Mouse (Mus musculus): ENCODE data around the gene Abca1. TPM values are rescaled to one million over a fixed set of nuclear protein-coding genes. Genes with fewer than 3 reads are reported as not detected.

The Abca1 gene
- polyA plus RNA-seq, 1 experiment from 2014 or later = 6.1 TPM

DNA sequence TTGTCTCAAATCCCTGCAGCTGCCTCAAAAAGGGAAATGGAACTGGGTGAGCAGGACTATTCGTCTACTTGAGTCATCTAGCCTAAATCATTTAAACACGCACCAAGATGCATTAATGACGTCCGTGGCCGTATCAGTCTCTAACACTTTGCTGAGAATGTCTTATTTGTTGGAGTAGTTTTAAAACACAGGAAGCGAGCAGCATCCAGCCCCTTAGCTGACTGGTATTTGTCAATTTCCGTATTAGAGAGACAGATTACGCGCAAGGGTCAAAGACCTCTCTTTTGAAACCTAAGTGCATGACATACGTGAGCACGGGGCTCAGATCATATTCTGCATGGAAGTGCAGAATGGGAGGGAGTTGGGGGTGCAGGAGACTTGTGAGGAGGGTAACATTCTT is 4.2 kb downstream of the Abca1 start:
- H3K4me2 ChIP-seq (ENCODE audit: low read depth, low read length) = no peak overlapping the region
- no peaks in the 10 kb centered on the region for H3K36me3 ChIP-seq (ENCODE audit: control insufficient read depth, insufficient read depth, low read length)
- no peak for ATAC-seq (ENCODE audit: insufficient read depth, low FRiP score)
- H3K4me1 ChIP-seq (ENCODE audit: control insufficient read depth, insufficient read depth, low read length) = peaks cover 9% of the 10 kb centered on the region; the same call in 1 of the 2 replicates
- no peaks in the 10 kb centered on the region for H3K27me3 ChIP-seq (ENCODE audit: control insufficient read depth, insufficient read depth, low read length)
- no peak overlapping the region for H3K27ac ChIP-seq (ENCODE audit: low read length)
- 59% methylated on average over 11 of the region's 11 CpGs for WGBS
- no peak overlapping the region for H3K9ac ChIP-seq (ENCODE audit: low read length)
- no peak overlapping the region for H3K4me3 ChIP-seq (replicated peaks; ENCODE audit: low read length)
- no peaks in the 10 kb centered on the region for H3K9me3 ChIP-seq (replicated peaks; ENCODE audit: control insufficient read depth, low read length)

DNA sequence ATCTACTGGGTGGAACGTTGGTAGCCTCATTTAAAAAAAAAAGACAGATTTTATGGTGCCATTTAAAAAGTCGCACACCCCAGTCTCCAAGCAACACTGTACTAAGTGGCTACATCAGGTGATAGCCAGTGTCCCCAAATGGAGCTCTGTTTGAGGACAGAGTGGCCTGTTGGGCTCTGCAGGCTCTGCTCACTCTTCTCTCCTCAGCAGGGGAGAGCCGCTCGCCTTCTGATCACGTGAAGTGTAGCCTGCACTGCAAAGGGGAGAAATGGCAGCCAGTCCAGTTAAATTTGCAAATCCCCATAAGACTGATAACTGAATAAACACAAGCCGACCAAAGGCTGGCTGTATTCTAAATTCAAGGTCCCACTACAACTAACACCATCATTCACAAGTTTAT is 6.0 kb downstream of the Abca1 start:
- Histone ChIP-seq H3K27me3 (ENCODE audit: control insufficient read depth, insufficient read depth, low read length) (no peaks in the 10 kb centered on the region), H3K4me3 (replicated peaks; ENCODE audit: low read length) (no peak overlapping the region), H3K9ac (ENCODE audit: low read length) (no peak overlapping the region), H3K36me3 (ENCODE audit: control insufficient read depth, insufficient read depth, low read length) (no peaks in the 10 kb centered on the region), H3K4me1 (ENCODE audit: control insufficient read depth, insufficient read depth, low read length) (peaks cover 8% of the 10 kb centered on the region; the same call in 1 of the 2 replicates), H3K9me3 (replicated peaks; ENCODE audit: control insufficient read depth, low read length) (no peaks in the 10 kb centered on the region), H3K4me2 (ENCODE audit: low read depth, low read length) (no peak overlapping the region), H3K27ac (ENCODE audit: low read length) (no peak overlapping the region)
- no peak for ATAC-seq (ENCODE audit: insufficient read depth, low FRiP score)
- WGBS = 49% methylated on average over 6 of the region's 6 CpGs

DNA sequence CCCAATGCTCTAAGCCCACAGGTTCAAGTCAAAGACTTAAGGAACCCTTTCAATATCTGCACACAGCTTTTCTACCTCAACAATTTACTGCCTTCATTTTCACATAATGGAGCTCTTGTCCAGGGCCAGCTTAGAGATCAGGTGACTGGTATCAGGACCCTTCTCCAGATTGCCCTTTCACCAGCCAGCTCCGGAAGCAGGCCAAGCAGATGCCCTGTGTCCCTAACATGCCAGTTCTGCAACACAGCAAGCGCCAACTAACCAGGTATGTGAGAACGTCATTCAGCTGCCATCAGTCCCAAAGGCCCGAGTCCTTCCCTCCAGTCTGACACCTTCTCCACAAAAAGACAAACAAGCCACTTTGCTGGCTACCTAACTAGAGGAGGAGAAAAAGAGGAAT is 6.6 kb downstream of the Abca1 start:
- H3K4me3 ChIP-seq (replicated peaks; ENCODE audit: low read length) = no peak overlapping the region
- no peak overlapping the region for H3K4me2 ChIP-seq (ENCODE audit: low read depth, low read length)
- no peaks in the 10 kb centered on the region for H3K36me3 ChIP-seq (ENCODE audit: control insufficient read depth, insufficient read depth, low read length)
- H3K9me3 ChIP-seq (replicated peaks; ENCODE audit: control insufficient read depth, low read length) = no peaks in the 10 kb centered on the region
- no peak overlapping the region for H3K9ac ChIP-seq (ENCODE audit: low read length)
- no peaks in the 10 kb centered on the region for H3K27me3 ChIP-seq (ENCODE audit: control insufficient read depth, insufficient read depth, low read length)
- H3K27ac ChIP-seq (ENCODE audit: low read length) = no peak overlapping the region
- WGBS = 74% methylated on average over 4 of the region's 4 CpGs
- ATAC-seq (ENCODE audit: insufficient read depth, low FRiP score) = no peak
- 0 out of 2 replicates have a peak, but pooled peaks cover 6% of the 10 kb centered on the region for H3K4me1 ChIP-seq (ENCODE audit: control insufficient read depth, insufficient read depth, low read length)

GRCm38 (mm10) chr4:53152655-53153054 is 7.0 kb downstream of the Abca1 start:
- Histone ChIP-seq H3K36me3 (ENCODE audit: control insufficient read depth, insufficient read depth, low read length) (no peaks in the 10 kb centered on the region), H3K9ac (ENCODE audit: low read length) (no peak overlapping the region), H3K27me3 (ENCODE audit: control insufficient read depth, insufficient read depth, low read length) (no peaks in the 10 kb centered on the region), H3K27ac (ENCODE audit: low read length) (no peak overlapping the region), H3K9me3 (replicated peaks; ENCODE audit: control insufficient read depth, low read length) (no peaks in the 10 kb centered on the region), H3K4me2 (ENCODE audit: low read depth, low read length) (no peak overlapping the region), H3K4me3 (replicated peaks; ENCODE audit: low read length) (no peak overlapping the region), H3K4me1 (ENCODE audit: control insufficient read depth, insufficient read depth, low read length) (peaks cover 7% of the 10 kb centered on the region; the same call in 1 of the 2 replicates)
- WGBS = 52% methylated on average over 4 of the region's 5 CpGs
- no peak for ATAC-seq (ENCODE audit: insufficient read depth, low FRiP score)

DNA sequence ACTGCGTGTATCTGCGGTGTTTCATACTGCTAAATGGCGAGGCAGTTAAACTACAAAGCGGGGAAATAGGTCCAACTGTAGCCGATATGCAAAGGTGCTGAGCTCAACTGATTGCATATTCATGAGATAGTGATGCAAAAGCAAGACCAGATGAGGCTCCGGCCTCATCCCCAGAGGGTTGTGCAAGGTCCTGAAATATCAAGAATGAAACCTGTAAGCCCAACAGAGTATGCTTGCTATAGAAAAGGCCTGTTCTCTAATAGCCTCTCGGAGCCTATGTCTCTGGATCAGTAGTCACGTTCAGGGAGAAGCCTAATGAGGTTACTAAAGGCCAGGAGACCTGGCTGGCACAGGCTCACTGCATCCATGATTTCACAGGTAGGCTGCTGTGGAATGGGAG is 9.2 kb downstream of the Abca1 start:
- no peaks in the 10 kb centered on the region for H3K36me3 ChIP-seq (ENCODE audit: control insufficient read depth, insufficient read depth, low read length)
- no peaks in the 10 kb centered on the region for H3K27me3 ChIP-seq (ENCODE audit: control insufficient read depth, insufficient read depth, low read length)
- H3K4me3 ChIP-seq (replicated peaks; ENCODE audit: low read length) = no peak overlapping the region
- no peak overlapping the region for H3K27ac ChIP-seq (ENCODE audit: low read length)
- peaks cover 14% of the 10 kb centered on the region; the same call in 1 of the 2 replicates for H3K4me1 ChIP-seq (ENCODE audit: control insufficient read depth, insufficient read depth, low read length)
- no peak overlapping the region for H3K4me2 ChIP-seq (ENCODE audit: low read depth, low read length)
- H3K9ac ChIP-seq (ENCODE audit: low read length) = no peak overlapping the region
- H3K9me3 ChIP-seq (replicated peaks; ENCODE audit: control insufficient read depth, low read length) = no peaks in the 10 kb centered on the region
- WGBS = 87% methylated on average over 8 of the region's 8 CpGs
- no peak for ATAC-seq (ENCODE audit: insufficient read depth, low FRiP score)

- no peak overlapping the region for H3K9ac ChIP-seq (ENCODE audit: low read length)
- H3K4me3 ChIP-seq (replicated peaks; ENCODE audit: low read length) = no peak overlapping the region
- H3K4me1 ChIP-seq (ENCODE audit: control insufficient read depth, insufficient read depth, low read length) = peaks cover 14% of the 10 kb centered on the region; the same call in 1 of the 2 replicates
- H3K27me3 ChIP-seq (ENCODE audit: control insufficient read depth, insufficient read depth, low read length) = no peaks in the 10 kb centered on the region
- H3K4me2 ChIP-seq (ENCODE audit: low read depth, low read length) = no peak overlapping the region
- ATAC-seq (ENCODE audit: insufficient read depth, low FRiP score) = no peak
- no peaks in the 10 kb centered on the region for H3K9me3 ChIP-seq (replicated peaks; ENCODE audit: control insufficient read depth, low read length)
- H3K36me3 ChIP-seq (ENCODE audit: control insufficient read depth, insufficient read depth, low read length) = no peaks in the 10 kb centered on the region
- no peak overlapping the region for H3K27ac ChIP-seq (ENCODE audit: low read length)
- 94% methylated on average over 4 of the region's 5 CpGs for WGBS
Measured at GRCm38 (mm10) chr4:53149644-53150043, 10.1 kb downstream of the Abca1 start.

DNA sequence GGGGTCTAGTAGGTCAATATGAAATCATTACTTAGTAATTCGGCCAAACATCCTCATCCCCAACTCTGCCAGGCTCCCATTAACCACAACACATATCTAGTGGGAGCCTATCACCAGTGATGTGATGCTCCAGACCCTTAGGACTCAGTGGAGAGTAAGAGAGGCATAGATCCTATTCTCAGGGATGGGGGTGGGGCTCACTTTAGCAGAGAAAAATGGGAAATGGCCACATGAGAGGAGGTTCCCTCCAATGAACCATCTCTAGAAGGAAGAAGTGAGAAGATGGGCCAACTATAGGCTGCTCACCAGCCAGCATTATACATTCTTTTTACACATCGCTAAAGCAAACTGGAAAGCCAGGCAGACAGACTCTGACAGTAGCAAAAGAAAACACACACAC is 10.9 kb downstream of the Abca1 start:
- Histone ChIP-seq H3K4me1 (ENCODE audit: control insufficient read depth, insufficient read depth, low read length) (peaks cover 14% of the 10 kb centered on the region; the same call in 1 of the 2 replicates), H3K27me3 (ENCODE audit: control insufficient read depth, insufficient read depth, low read length) (no peaks in the 10 kb centered on the region), H3K4me2 (ENCODE audit: low read depth, low read length) (no peak overlapping the region), H3K27ac (ENCODE audit: low read length) (no peak overlapping the region), H3K9me3 (replicated peaks; ENCODE audit: control insufficient read depth, low read length) (no peaks in the 10 kb centered on the region), H3K4me3 (replicated peaks; ENCODE audit: low read length) (no peak overlapping the region), H3K36me3 (ENCODE audit: control insufficient read depth, insufficient read depth, low read length) (no peaks in the 10 kb centered on the region), H3K9ac (ENCODE audit: low read length) (no peak overlapping the region)
- WGBS = 86% methylated on average over 2 of the region's 2 CpGs
- ATAC-seq (ENCODE audit: insufficient read depth, low FRiP score) = no peak

DNA sequence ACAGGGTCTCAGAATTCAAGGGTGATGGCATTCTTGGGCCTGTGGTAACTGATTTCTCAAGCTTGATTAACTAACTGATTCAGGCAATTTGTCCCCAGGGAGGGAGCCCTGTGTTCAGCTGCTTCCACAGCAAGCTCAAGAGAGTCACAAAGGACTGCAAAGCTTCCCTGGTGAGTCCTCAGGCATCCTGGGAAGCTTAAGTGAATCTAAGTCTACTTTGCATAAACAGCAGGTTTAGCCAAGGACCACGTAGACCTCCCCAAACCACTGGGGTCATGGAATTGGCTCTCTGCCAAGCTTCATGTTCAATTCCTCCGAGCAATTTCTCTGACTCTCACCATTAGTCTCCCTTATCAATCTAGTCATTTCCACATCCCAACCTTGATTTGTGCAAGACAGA is 12.2 kb downstream of the Abca1 start:
- no peak overlapping the region for H3K27ac ChIP-seq (ENCODE audit: low read length)
- H3K4me2 ChIP-seq (ENCODE audit: low read depth, low read length) = no peak overlapping the region
- peaks cover 11% of the 10 kb centered on the region; the same call in 1 of the 2 replicates for H3K4me1 ChIP-seq (ENCODE audit: control insufficient read depth, insufficient read depth, low read length)
- no peaks in the 10 kb centered on the region for H3K36me3 ChIP-seq (ENCODE audit: control insufficient read depth, insufficient read depth, low read length)
- no peak for ATAC-seq (ENCODE audit: insufficient read depth, low FRiP score)
- no peak overlapping the region for H3K4me3 ChIP-seq (replicated peaks; ENCODE audit: low read length)
- H3K27me3 ChIP-seq (ENCODE audit: control insufficient read depth, insufficient read depth, low read length) = no peaks in the 10 kb centered on the region
- WGBS = 4% methylated on average over 2 of the region's 2 CpGs
- no peak overlapping the region for H3K9ac ChIP-seq (ENCODE audit: low read length)
- no peaks in the 10 kb centered on the region for H3K9me3 ChIP-seq (replicated peaks; ENCODE audit: control insufficient read depth, low read length)

- Histone ChIP-seq H3K9ac (ENCODE audit: low read length) (no peak overlapping the region), H3K4me3 (replicated peaks; ENCODE audit: low read length) (no peak overlapping the region), H3K4me1 (ENCODE audit: control insufficient read depth, insufficient read depth, low read length) (peaks cover 11% of the 10 kb centered on the region; the same call in 1 of the 2 replicates), H3K27me3 (ENCODE audit: control insufficient read depth, insufficient read depth, low read length) (no peaks in the 10 kb centered on the region), H3K36me3 (ENCODE audit: control insufficient read depth, insufficient read depth, low read length) (no peaks in the 10 kb centered on the region), H3K9me3 (replicated peaks; ENCODE audit: control insufficient read depth, low read length) (no peaks in the 10 kb centered on the region), H3K27ac (ENCODE audit: low read length) (no peak overlapping the region), H3K4me2 (ENCODE audit: low read depth, low read length) (no peak overlapping the region)
- WGBS = 51% methylated on average over 4 of the region's 4 CpGs
- no peak for ATAC-seq (ENCODE audit: insufficient read depth, low FRiP score)
Measured at GRCm38 (mm10) chr4:53147046-53147445, 12.6 kb downstream of the Abca1 start.
